ENCODE assay signal across 8 mouse cellular contexts in genomic region chr8:4192807-4193587, GRCm38 (mm10). TPM values are rescaled to one million over a fixed set of nuclear protein-coding genes. Genes with fewer than 3 reads are reported as not detected.
DNase-seq lines count a peak whose midpoint lies in the region; ATAC-seq and TF ChIP-seq lines count a peak whose summit lies in the region.

No protein-coding gene starts in this region.

- no peak overlapping the region for H3K4me3 ChIP-seq in CH12.LX (replicated peaks in 1 of 3; ENCODE audit: low read depth in 2 of 3, low read length in 2 of 3, poor library complexity in 1 of 3)
- no peak overlapping the region for H3K4me3 ChIP-seq in forebrain, embryonic 13.5 days
- H3K4me3 ChIP-seq in heart, postnatal 0 days (ENCODE audit: low read depth, low read length), result no peak overlapping the region
- H3K4me3 ChIP-seq in liver, embryonic 14.5 days (ENCODE audit: insufficient read depth in 1 of 2, low read depth in 2 of 2, low read length in 2 of 2), result no peak overlapping the region
- H3K4me3 ChIP-seq in stomach, embryonic 14.5 days (ENCODE audit: low read depth, low read length), result no peak overlapping the region

- no peak for TF ChIP-seq EP300 in CH12.LX (IDR thresholded peaks at IDR 0.05; ENCODE audit: low read length)
- TF ChIP-seq EP300 in heart, postnatal 0 days (IDR thresholded peaks at IDR 0.05; ENCODE audit: low read depth), result no peak
- TF ChIP-seq EP300 in liver, embryonic 14.5 days (IDR thresholded peaks at IDR 0.05; ENCODE audit: low read depth), result no peak

- 3% methylated on average over 18 of the region's 18 CpGs for WGBS in forebrain, embryonic 13.5 days
- 12% methylated on average over 18 of the region's 18 CpGs for WGBS in heart, postnatal 0 days
- WGBS in liver, embryonic 14.5 days (ENCODE audit: insufficient replicate concordance), result 13% methylated on average over 18 of the region's 18 CpGs
- 9% methylated on average over 18 of the region's 18 CpGs for WGBS in stomach, embryonic 14.5 days

- H3K79me2 ChIP-seq in CH12.LX (replicated peaks; ENCODE audit: control insufficient read depth, extremely low read depth, insufficient read depth, poor library complexity, severe bottlenecking), result no peaks in the 10 kb centered on the region

- peaks cover 0 to 2% of the 10 kb centered on the region in 2 experiments for H3K36me3 ChIP-seq in CH12.LX (replicated peaks in 1 of 2; ENCODE audit: control insufficient read depth in 1 of 2, insufficient read depth in 1 of 2, low read length in 1 of 2)
- H3K36me3 ChIP-seq in forebrain, embryonic 13.5 days (ENCODE audit: poor library complexity, severe bottlenecking), result peaks cover 52% of the 10 kb centered on the region
- H3K36me3 ChIP-seq in heart, postnatal 0 days (replicated peaks; ENCODE audit: control insufficient read depth, insufficient read depth, low read length), result peaks cover 5% of the 10 kb centered on the region; the same call in 1 of the 2 replicates
- H3K36me3 ChIP-seq in liver, embryonic 14.5 days (replicated peaks; ENCODE audit: control insufficient read depth, insufficient read depth, low read depth), result no peaks in the 10 kb centered on the region
- H3K36me3 ChIP-seq in stomach, embryonic 14.5 days (ENCODE audit: control insufficient read depth, insufficient read depth, low read length), result no peaks in the 10 kb centered on the region; the same call in 1 of the 2 replicates

- TF ChIP-seq RAD21 in CH12.LX (IDR thresholded peaks at IDR 0.05; ENCODE audit: low read depth, low read length), result peak; percentile 81

- H3K27me3 ChIP-seq in CH12.LX (replicated peaks), result no peaks in the 10 kb centered on the region
- H3K27me3 ChIP-seq in forebrain, embryonic 13.5 days, result no peaks in the 10 kb centered on the region
- no peaks in the 10 kb centered on the region for H3K27me3 ChIP-seq in heart, postnatal 0 days (ENCODE audit: control insufficient read depth, insufficient read depth, low read length)
- H3K27me3 ChIP-seq in liver, embryonic 14.5 days (ENCODE audit: control insufficient read depth, insufficient read depth, low read length), result no peaks in the 10 kb centered on the region
- H3K27me3 ChIP-seq in stomach, embryonic 14.5 days (ENCODE audit: control insufficient read depth, insufficient read depth, low read length), result no peaks in the 10 kb centered on the region

- no peak overlapping the region for H3K4me2 ChIP-seq in CH12.LX (ENCODE audit: insufficient read depth, low read depth, poor library complexity, severe bottlenecking)
- peak overlapping the region; percentile 41 for H3K4me2 ChIP-seq in forebrain, embryonic 13.5 days
- no peak overlapping the region for H3K4me2 ChIP-seq in heart, postnatal 0 days (ENCODE audit: low read depth, low read length)
- H3K4me2 ChIP-seq in liver, embryonic 14.5 days (ENCODE audit: low read depth), result no peak overlapping the region; the same call in 1 of the 2 replicates
- H3K4me2 ChIP-seq in stomach, embryonic 14.5 days (replicated peaks; ENCODE audit: low read depth, low read length), result no peak overlapping the region

- no peak for TF ChIP-seq POLR2A in CH12.LX (IDR thresholded peaks at IDR 0.05; ENCODE audit: low read depth, low read length)

- no peaks in the 10 kb centered on the region for H3K9me3 ChIP-seq in CH12.LX (replicated peaks; ENCODE audit: low read length)
- H3K9me3 ChIP-seq in forebrain, embryonic 13.5 days (replicated peaks), result no peaks in the 10 kb centered on the region
- H3K9me3 ChIP-seq in heart, postnatal 0 days (replicated peaks; ENCODE audit: control insufficient read depth, low read length), result no peaks in the 10 kb centered on the region
- H3K9me3 ChIP-seq in liver, embryonic 14.5 days (ENCODE audit: control insufficient read depth, low read length), result no peaks in the 10 kb centered on the region
- H3K9me3 ChIP-seq in stomach, embryonic 14.5 days (ENCODE audit: control insufficient read depth, low read depth, low read length), result no peaks in the 10 kb centered on the region

- dilution Hi-C loops in CH12.LX (cut with MboI; ENCODE audit: extremely low pct_ligation_motif_present, extremely low pct_unique_long_range_greater_than_20kb, low sequenced_read_pairs), result no loop called here

- in situ Hi-C loops in CH12.LX (cut with MboI; ENCODE audit: low pct_ligation_motif_present, low pct_unique_long_range_greater_than_20kb, low sequenced_read_pairs), result no loop called here

- no peak overlapping the region for H3K9ac ChIP-seq in CH12.LX (ENCODE audit: insufficient read depth, low read depth)
- H3K9ac ChIP-seq in forebrain, embryonic 13.5 days, result no peak overlapping the region
- no peak overlapping the region for H3K9ac ChIP-seq in heart, postnatal 0 days (replicated peaks; ENCODE audit: low read depth, low read length)
- H3K9ac ChIP-seq in liver, embryonic 14.5 days (replicated peaks), result no peak overlapping the region
- no peak overlapping the region for H3K9ac ChIP-seq in stomach, embryonic 14.5 days (replicated peaks; ENCODE audit: low read depth, low read length)

- H3K27ac ChIP-seq in CH12.LX (ENCODE audit: insufficient read depth, low read depth), result no peak overlapping the region
- peak overlapping the region; percentile 81 for H3K27ac ChIP-seq in forebrain, embryonic 13.5 days
- H3K27ac ChIP-seq in heart, postnatal 0 days (ENCODE audit: low read depth), result no peak overlapping the region
- no peak overlapping the region for H3K27ac ChIP-seq in liver, embryonic 14.5 days
- H3K27ac ChIP-seq in stomach, embryonic 14.5 days (ENCODE audit: low read length), result peak overlapping the region; percentile 44; the same call in 1 of the 2 replicates

- H3K4me1 ChIP-seq in CH12.LX (ENCODE audit: control insufficient read depth in 1 of 2, insufficient read depth in 2 of 2), result peaks cover 0 to 3% of the 10 kb centered on the region in 2 experiments; a peak in 1 of 4 replicates
- peaks cover 19% of the 10 kb centered on the region for H3K4me1 ChIP-seq in forebrain, embryonic 13.5 days
- no peaks in the 10 kb centered on the region for H3K4me1 ChIP-seq in heart, postnatal 0 days (ENCODE audit: control insufficient read depth, insufficient read depth)
- H3K4me1 ChIP-seq in liver, embryonic 14.5 days (replicated peaks; ENCODE audit: control insufficient read depth in 2 of 2, insufficient read depth in 2 of 2, low read length in 1 of 2), result peaks cover 18 to 21% of the 10 kb centered on the region in 2 experiments
- 0 out of 2 replicates have a peak, but pooled peaks cover 3% of the 10 kb centered on the region for H3K4me1 ChIP-seq in stomach, embryonic 14.5 days (ENCODE audit: control insufficient read depth, insufficient read depth, low read length)

- peak; percentile 71 for DNase-seq in CH12.LX (ENCODE audit: extremely low read depth)
- peak; percentile 76 for DNase-seq in c-Kit-positive CD71-positive TER-119-positive erythroid progenitor cells, embryonic 14.5 days (ENCODE audit: low spot score)
- peak; percentile 83 for DNase-seq in heart, postnatal 0 days (ENCODE audit: low spot score)
- DNase-seq in kidney, postnatal 25 days, result peak; percentile 90 to 94
- DNase-seq in liver, embryonic 14.5 days (ENCODE audit: low read depth in 3 of 3, low spot score in 3 of 3), result peak; percentile 52 to 56 (median 54)
- peak; percentile 88 for DNase-seq in neural tube, embryonic 10.5 days (ENCODE audit: extremely low spot score, low spot score)

- peak; percentile 67 to 87 for TF ChIP-seq CTCF in CH12.LX (conservative IDR thresholded peaks at IDR 0.05 in 1 of 2, IDR thresholded peaks at IDR 0.05 in 1 of 2; ENCODE audit: low read depth in 2 of 2, low read length in 2 of 2)
- TF ChIP-seq CTCF in heart, postnatal 0 days (IDR thresholded peaks at IDR 0.05; ENCODE audit: low read depth), result peak; percentile 85
- TF ChIP-seq CTCF in liver, embryonic 14.5 days (IDR thresholded peaks at IDR 0.05; ENCODE audit: low read depth), result peak; percentile 97

- ATAC-seq in forebrain, embryonic 13.5 days, result peak; percentile 88
- ATAC-seq in heart, postnatal 0 days (ENCODE audit: insufficient read depth, low read depth), result peak; percentile 90
- peak; percentile 29 for ATAC-seq in liver, embryonic 14.5 days (ENCODE audit: insufficient read depth)
- ATAC-seq in stomach, embryonic 14.5 days (ENCODE audit: insufficient number of reproducible peaks, insufficient read depth, low FRiP score, low read depth), result peak; percentile 80

RNA-seq across cellular contexts. Expression of gene Prr36, which starts 24.3 kb away (rescaled TPM):
- total RNA-seq in CH12.LX (2012; rRNA removed) (0.08 and 0.13 TPM in 2 replicates), CH12.LX (2014; rRNA removed) (0.05 TPM in 1 of 2 replicates, not detected in the other)
- 0.40 and 0.59 TPM in 2 replicates for polyA plus RNA-seq in CH12.LX (2012; ENCODE audit: insufficient read length, low read depth)
- polyA plus RNA-seq in forebrain, embryonic 13.5 days (2015; fragmentation: Nextera tagmentation; extraction: Ambion mirVana), result 33.2 and 36.0 TPM in 2 replicates
- total RNA-seq in heart, postnatal 0 days (2014; rRNA removed; ENCODE audit: low replicate concordance), result not detected in 2 replicates
- 0.04 TPM in 2 replicates for polyA plus RNA-seq in heart, postnatal 0 days (2015; fragmentation: Nextera tagmentation; extraction: Ambion mirVana)
- polyA plus RNA-seq in liver, embryonic 14.5 days (2012; rRNA removed), result 0.22 and 0.39 TPM in 2 replicates
- 0.17 and 0.33 TPM in 2 replicates for polyA plus RNA-seq in liver, embryonic 14.5 days (2014; fragmentation: Nextera tagmentation; extraction: Ambion mirVana)
- 6.3 and 8.9 TPM in 2 replicates for polyA plus RNA-seq in stomach, embryonic 14.5 days (2014; fragmentation: Nextera tagmentation; extraction: Ambion mirVana)

RNA-seq across cellular contexts. Expression of gene Evi5l, which starts 26.6 kb away (rescaled TPM):
- total RNA-seq in CH12.LX (2012; rRNA removed) (4.6 and 6.6 TPM in 2 replicates), CH12.LX (2014; rRNA removed) (1.4 and 2.2 TPM in 2 replicates)
- polyA plus RNA-seq in CH12.LX (2012; ENCODE audit: insufficient read length, low read depth), result 2.8 and 3.6 TPM in 2 replicates
- polyA plus RNA-seq in forebrain, embryonic 13.5 days (2015; fragmentation: Nextera tagmentation; extraction: Ambion mirVana), result 57.7 and 62.7 TPM in 2 replicates
- 24.8 and 26.1 TPM in 2 replicates for total RNA-seq in heart, postnatal 0 days (2014; rRNA removed; ENCODE audit: low replicate concordance)
- 9.3 and 11.1 TPM in 2 replicates for polyA plus RNA-seq in heart, postnatal 0 days (2015; fragmentation: Nextera tagmentation; extraction: Ambion mirVana)
- 3.3 TPM in 2 replicates for polyA plus RNA-seq in liver, embryonic 14.5 days (2012; rRNA removed)
- polyA plus RNA-seq in liver, embryonic 14.5 days (2014; fragmentation: Nextera tagmentation; extraction: Ambion mirVana), result 3.4 and 4.9 TPM in 2 replicates
- polyA plus RNA-seq in stomach, embryonic 14.5 days (2014; fragmentation: Nextera tagmentation; extraction: Ambion mirVana), result 20.2 and 20.8 TPM in 2 replicates

RNA-seq across cellular contexts. Expression of gene Lrrc8e, which starts 33.6 kb away (rescaled TPM):
- 0.25 TPM in 2 replicates for total RNA-seq in CH12.LX (2012; rRNA removed)
- total RNA-seq in CH12.LX (2014; rRNA removed), result not detected in 2 replicates
- 0.07 TPM in 1 of 2 replicates, not detected in the other for polyA plus RNA-seq in CH12.LX (2012; ENCODE audit: insufficient read length, low read depth)
- polyA plus RNA-seq in forebrain, embryonic 13.5 days (2015; fragmentation: Nextera tagmentation; extraction: Ambion mirVana), result 0.14 TPM in 1 of 2 replicates, not detected in the other
- 0.08 TPM in 1 of 2 replicates, not detected in the other for total RNA-seq in heart, postnatal 0 days (2014; rRNA removed; ENCODE audit: low replicate concordance)
- polyA plus RNA-seq in heart, postnatal 0 days (2015; fragmentation: Nextera tagmentation; extraction: Ambion mirVana), result 0.08 and 0.21 TPM in 2 replicates
- polyA plus RNA-seq in liver, embryonic 14.5 days (2012; rRNA removed), result 0.03 and 0.04 TPM in 2 replicates
- 0.13 and 0.18 TPM in 2 replicates for polyA plus RNA-seq in liver, embryonic 14.5 days (2014; fragmentation: Nextera tagmentation; extraction: Ambion mirVana)
- 3.5 and 3.6 TPM in 2 replicates for polyA plus RNA-seq in stomach, embryonic 14.5 days (2014; fragmentation: Nextera tagmentation; extraction: Ambion mirVana)

RNA-seq across cellular contexts. Expression of gene Map2k7, which starts 45.5 kb away (rescaled TPM):
- total RNA-seq in CH12.LX (2012; rRNA removed) (18.1 and 18.3 TPM in 2 replicates), CH12.LX (2014; rRNA removed) (10.5 and 11.8 TPM in 2 replicates)
- 73.8 and 74.0 TPM in 2 replicates for polyA plus RNA-seq in CH12.LX (2012; ENCODE audit: insufficient read length, low read depth)
- 24.6 and 28.6 TPM in 2 replicates for polyA plus RNA-seq in forebrain, embryonic 13.5 days (2015; fragmentation: Nextera tagmentation; extraction: Ambion mirVana)
- total RNA-seq in heart, postnatal 0 days (2014; rRNA removed; ENCODE audit: low replicate concordance), result 27.7 and 36.8 TPM in 2 replicates
- polyA plus RNA-seq in heart, postnatal 0 days (2015; fragmentation: Nextera tagmentation; extraction: Ambion mirVana), result 18.7 and 21.0 TPM in 2 replicates
- 11.7 and 13.2 TPM in 2 replicates for polyA plus RNA-seq in liver, embryonic 14.5 days (2012; rRNA removed)
- polyA plus RNA-seq in liver, embryonic 14.5 days (2014; fragmentation: Nextera tagmentation; extraction: Ambion mirVana), result 6.6 and 7.8 TPM in 2 replicates
- 22.0 and 26.0 TPM in 2 replicates for polyA plus RNA-seq in stomach, embryonic 14.5 days (2014; fragmentation: Nextera tagmentation; extraction: Ambion mirVana)

RNA-seq across cellular contexts. Expression of gene Gm49320, which starts 45.7 kb away (rescaled TPM):
- 0.08 and 0.38 TPM in 2 replicates for total RNA-seq in CH12.LX (2012; rRNA removed)
- total RNA-seq in CH12.LX (2014; rRNA removed), result 0.08 and 0.26 TPM in 2 replicates
- polyA plus RNA-seq in CH12.LX (2012; ENCODE audit: insufficient read length, low read depth), result 0.23 and 0.67 TPM in 2 replicates
- polyA plus RNA-seq in forebrain, embryonic 13.5 days (2015; fragmentation: Nextera tagmentation; extraction: Ambion mirVana), result 0.93 and 1.1 TPM in 2 replicates
- total RNA-seq in heart, postnatal 0 days (2014; rRNA removed; ENCODE audit: low replicate concordance), result 0.66 TPM in 1 of 2 replicates, not detected in the other
- 0.19 and 0.34 TPM in 2 replicates for polyA plus RNA-seq in heart, postnatal 0 days (2015; fragmentation: Nextera tagmentation; extraction: Ambion mirVana)
- polyA plus RNA-seq in liver, embryonic 14.5 days (2012; rRNA removed), result 0.47 and 0.66 TPM in 2 replicates
- polyA plus RNA-seq in liver, embryonic 14.5 days (2014; fragmentation: Nextera tagmentation; extraction: Ambion mirVana), result 0.05 and 0.14 TPM in 2 replicates
- polyA plus RNA-seq in stomach, embryonic 14.5 days (2014; fragmentation: Nextera tagmentation; extraction: Ambion mirVana), result 2.4 and 2.7 TPM in 2 replicates

Comparison
In these comparisons a context has a peak if more than half of its experiments do, and no peak if none do; other contexts are left out.
1. H3K27ac ChIP-seq: peak in forebrain, embryonic 13.5 days (single experiment) and stomach, embryonic 14.5 days (single experiment); none in CH12.LX (single experiment), heart, postnatal 0 days (single experiment) and liver, embryonic 14.5 days (single experiment).
2. ATAC-seq: peak in every context shown above with its lines; median percentile 90 in heart, postnatal 0 days; 88 in forebrain, embryonic 13.5 days; 80 in stomach, embryonic 14.5 days; 29 in liver, embryonic 14.5 days.
3. Peak in every context shown above with its lines, with median percentiles within 50 percentile points of each other: DNase-seq and CTCF ChIP-seq.